Mouse (Mus musculus): ENCODE data around the gene 1700001C19Rik. TPM values are rescaled to one million over a fixed set of nuclear protein-coding genes. Genes with fewer than 3 reads are reported as not detected.

1700001C19Rik gene
- polyA plus RNA-seq, 1 experiment: 0.11 TPM

DNA sequence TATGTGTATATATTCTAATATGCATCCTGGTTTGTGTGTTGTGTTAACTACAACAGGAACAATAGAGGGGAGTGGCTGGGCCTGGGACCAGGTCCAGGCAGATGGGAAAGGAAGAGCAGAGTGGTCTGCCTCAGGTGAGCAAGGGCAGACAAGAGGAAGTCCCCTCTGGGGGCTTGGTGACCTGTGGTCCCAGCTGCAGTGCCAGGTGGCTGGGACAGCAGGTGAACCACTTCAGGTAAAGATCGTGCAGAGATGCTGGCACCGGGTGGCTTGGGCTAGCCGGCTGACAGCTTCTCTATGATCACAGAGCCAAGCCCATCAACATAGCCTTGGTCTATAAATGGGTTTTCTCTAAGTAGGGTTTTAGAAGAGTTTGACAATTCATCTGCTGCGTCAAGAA lies 32.9 kb upstream of the 1700001C19Rik start:
- Histone ChIP-seq H3K27me3 (ENCODE audit: control insufficient read depth, insufficient read depth, low read length) (no peaks in the 10 kb centered on the region), H3K36me3 (ENCODE audit: control insufficient read depth, insufficient read depth, low read length) (no peaks in the 10 kb centered on the region), H3K4me3 (ENCODE audit: control insufficient read depth, insufficient read depth, low read length) (no peak overlapping the region), H3K27ac (ENCODE audit: control insufficient read depth, insufficient read depth, low read length) (no peak overlapping the region), H3K4me1 (replicated peaks; ENCODE audit: control insufficient read depth, insufficient read depth, low read length) (0 out of 2 replicates have a peak, but pooled peaks cover 7% of the 10 kb centered on the region)
- WGBS: 93% methylated on average over 4 of the region's 4 CpGs
- no peak for DNase-seq
- TF ChIP-seq POLR2A (IDR thresholded peaks at IDR 0.05; ENCODE audit: control insufficient read depth, extremely low read depth, insufficient read depth, low read length, poor library complexity): no peak
- no peak for TF ChIP-seq CTCF (IDR thresholded peaks at IDR 0.05; ENCODE audit: borderline replicate concordance, control insufficient read depth, extremely low read depth, insufficient read depth, low read length, poor library complexity)

DNA sequence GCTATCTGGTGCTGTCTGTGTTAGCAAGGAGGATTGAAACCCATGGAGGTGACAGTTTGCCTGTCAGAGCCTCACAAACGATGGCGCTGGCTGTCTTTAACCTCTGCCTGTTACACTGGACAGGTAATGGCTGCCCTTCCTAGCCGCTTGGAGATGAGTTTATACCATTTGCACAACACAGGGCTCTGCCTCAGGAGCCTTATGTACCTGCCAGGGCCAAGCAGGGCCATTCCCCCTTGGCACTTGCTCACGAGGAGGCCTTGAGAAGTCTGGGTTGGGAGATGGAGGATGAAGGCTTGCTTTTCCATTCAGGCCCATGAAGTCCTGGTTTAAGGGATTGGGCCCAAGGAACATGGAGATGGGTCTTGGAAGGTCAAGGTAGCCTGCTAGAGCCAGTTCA lies 32.5 kb upstream of the 1700001C19Rik start:
- Histone ChIP-seq H3K27me3 (ENCODE audit: control insufficient read depth, insufficient read depth, low read length) (no peaks in the 10 kb centered on the region), H3K27ac (ENCODE audit: control insufficient read depth, insufficient read depth, low read length) (no peak overlapping the region), H3K4me1 (replicated peaks; ENCODE audit: control insufficient read depth, insufficient read depth, low read length) (0 out of 2 replicates have a peak, but pooled peaks cover 7% of the 10 kb centered on the region), H3K4me3 (ENCODE audit: control insufficient read depth, insufficient read depth, low read length) (no peak overlapping the region), H3K36me3 (ENCODE audit: control insufficient read depth, insufficient read depth, low read length) (no peaks in the 10 kb centered on the region)
- DNase-seq: no peak
- TF ChIP-seq POLR2A (IDR thresholded peaks at IDR 0.05; ENCODE audit: control insufficient read depth, extremely low read depth, insufficient read depth, low read length, poor library complexity) (no peak), CTCF (IDR thresholded peaks at IDR 0.05; ENCODE audit: borderline replicate concordance, control insufficient read depth, extremely low read depth, insufficient read depth, low read length, poor library complexity) (no peak)
- WGBS: over 99% methylated on average over 4 of the region's 4 CpGs

DNA sequence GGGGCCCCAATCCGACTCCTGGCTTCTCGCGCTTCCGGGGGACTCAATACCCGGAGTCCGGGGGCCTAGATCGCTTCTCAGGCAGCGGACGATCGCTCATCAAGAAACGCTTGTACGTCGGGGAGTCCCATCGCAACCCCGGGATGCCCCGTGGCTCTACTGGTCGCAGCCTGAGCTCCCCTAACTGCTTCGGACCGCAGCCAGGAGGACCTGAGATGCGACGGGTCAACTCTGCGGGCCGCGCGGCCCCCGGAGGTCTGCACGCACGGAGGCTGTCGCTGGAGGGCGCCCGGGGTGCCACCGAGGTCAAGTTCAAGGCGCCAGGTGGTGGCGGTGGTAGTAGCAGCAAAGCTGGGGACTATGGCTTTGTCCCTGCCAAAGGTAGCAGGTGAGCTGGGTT lies 31.3 kb upstream of the 1700001C19Rik start:
- WGBS: 68% methylated on average over 34 of the region's 34 CpGs
- TF ChIP-seq POLR2A (IDR thresholded peaks at IDR 0.05; ENCODE audit: control insufficient read depth, extremely low read depth, insufficient read depth, low read length, poor library complexity) (no peak), CTCF (IDR thresholded peaks at IDR 0.05; ENCODE audit: borderline replicate concordance, control insufficient read depth, extremely low read depth, insufficient read depth, low read length, poor library complexity) (no peak)
- H3K27ac ChIP-seq (ENCODE audit: control insufficient read depth, insufficient read depth, low read length): no peak overlapping the region
- H3K4me1 ChIP-seq (replicated peaks; ENCODE audit: control insufficient read depth, insufficient read depth, low read length): peaks cover 17% of the 10 kb centered on the region; the same call in 1 of the 2 replicates
- no peaks in the 10 kb centered on the region for H3K36me3 ChIP-seq (ENCODE audit: control insufficient read depth, insufficient read depth, low read length)
- no peak overlapping the region for H3K4me3 ChIP-seq (ENCODE audit: control insufficient read depth, insufficient read depth, low read length)
- DNase-seq: no peak
- no peaks in the 10 kb centered on the region for H3K27me3 ChIP-seq (ENCODE audit: control insufficient read depth, insufficient read depth, low read length)

DNA sequence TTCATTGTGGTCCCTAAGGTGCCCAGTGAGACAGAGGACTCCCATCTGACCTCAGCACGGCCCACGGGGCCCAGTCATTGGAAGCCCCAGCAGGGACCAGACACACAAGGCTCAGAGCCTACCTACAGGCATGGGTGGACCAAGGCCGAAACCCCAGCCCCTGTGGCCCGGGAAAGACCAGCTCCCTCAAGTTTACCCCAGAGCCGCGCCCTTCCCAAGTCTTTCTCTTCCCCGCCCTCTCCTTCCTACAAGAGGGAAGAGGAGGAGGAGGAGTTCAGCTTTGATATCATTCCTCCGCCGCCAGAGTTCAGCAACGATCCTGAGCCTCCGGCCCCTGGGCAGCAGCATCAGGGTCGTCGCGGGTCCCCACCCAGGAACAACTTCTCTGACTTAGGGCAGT lies 30.9 kb upstream of the 1700001C19Rik start:
- no peaks in the 10 kb centered on the region for H3K27me3 ChIP-seq (ENCODE audit: control insufficient read depth, insufficient read depth, low read length)
- peaks cover 17% of the 10 kb centered on the region; the same call in 1 of the 2 replicates for H3K4me1 ChIP-seq (replicated peaks; ENCODE audit: control insufficient read depth, insufficient read depth, low read length)
- no peak for DNase-seq
- no peaks in the 10 kb centered on the region for H3K36me3 ChIP-seq (ENCODE audit: control insufficient read depth, insufficient read depth, low read length)
- H3K4me3 ChIP-seq (ENCODE audit: control insufficient read depth, insufficient read depth, low read length): no peak overlapping the region
- TF ChIP-seq CTCF (IDR thresholded peaks at IDR 0.05; ENCODE audit: borderline replicate concordance, control insufficient read depth, extremely low read depth, insufficient read depth, low read length, poor library complexity) (no peak), POLR2A (IDR thresholded peaks at IDR 0.05; ENCODE audit: control insufficient read depth, extremely low read depth, insufficient read depth, low read length, poor library complexity) (no peak)
- WGBS: 86% methylated on average over 14 of the region's 14 CpGs
- no peak overlapping the region for H3K27ac ChIP-seq (ENCODE audit: control insufficient read depth, insufficient read depth, low read length)

DNA sequence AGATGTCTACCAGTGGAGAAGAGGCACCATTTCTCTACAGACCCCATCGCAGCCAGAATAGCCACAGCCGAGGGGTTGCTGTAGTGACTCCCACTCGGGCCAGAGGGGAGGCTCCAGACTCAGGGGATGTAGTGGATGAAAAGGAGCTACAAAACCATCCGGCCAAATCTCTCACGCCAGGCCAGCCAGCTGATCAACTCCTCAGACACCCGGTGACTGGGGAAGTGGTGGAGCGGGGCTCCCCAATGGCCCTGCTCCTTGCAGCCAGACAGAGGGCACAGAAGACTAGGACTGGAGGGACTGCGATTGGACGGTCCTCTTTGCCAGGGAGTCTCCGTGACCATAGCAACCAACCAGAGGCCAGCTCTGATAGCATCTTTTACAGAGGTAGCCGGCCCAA lies 30.5 kb upstream of the 1700001C19Rik start:
- Histone ChIP-seq H3K27ac (ENCODE audit: control insufficient read depth, insufficient read depth, low read length) (no peak overlapping the region), H3K36me3 (ENCODE audit: control insufficient read depth, insufficient read depth, low read length) (no peaks in the 10 kb centered on the region), H3K27me3 (ENCODE audit: control insufficient read depth, insufficient read depth, low read length) (no peaks in the 10 kb centered on the region), H3K4me1 (replicated peaks; ENCODE audit: control insufficient read depth, insufficient read depth, low read length) (peaks cover 21% of the 10 kb centered on the region), H3K4me3 (ENCODE audit: control insufficient read depth, insufficient read depth, low read length) (no peak overlapping the region)
- no peak for TF ChIP-seq CTCF (IDR thresholded peaks at IDR 0.05; ENCODE audit: borderline replicate concordance, control insufficient read depth, extremely low read depth, insufficient read depth, low read length, poor library complexity)
- TF ChIP-seq POLR2A (IDR thresholded peaks at IDR 0.05; ENCODE audit: control insufficient read depth, extremely low read depth, insufficient read depth, low read length, poor library complexity): no peak
- no peak for DNase-seq
- 94% methylated on average over 11 of the region's 11 CpGs for WGBS

DNA sequence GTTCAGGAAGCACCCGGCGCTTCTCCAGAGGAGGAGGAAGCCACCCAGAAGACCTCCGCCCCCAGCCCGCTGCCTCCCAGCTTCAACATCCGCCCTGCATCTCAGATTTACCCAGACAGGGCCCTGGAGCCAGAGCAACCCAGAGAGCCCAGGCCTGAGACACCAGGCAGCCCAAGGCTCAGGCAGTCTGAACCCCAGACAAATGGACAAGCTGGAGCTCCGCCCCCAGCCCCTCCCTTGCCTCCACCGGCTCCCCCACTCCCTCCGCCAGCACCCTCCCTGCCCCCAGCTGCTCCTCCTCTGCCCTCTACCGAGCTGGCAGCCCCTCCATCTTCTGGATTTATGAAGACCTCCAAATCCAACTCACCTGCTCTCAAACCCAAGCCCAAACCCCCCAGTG lies 29.1 kb upstream of the 1700001C19Rik start:
- H3K36me3 ChIP-seq (ENCODE audit: control insufficient read depth, insufficient read depth, low read length): no peaks in the 10 kb centered on the region
- H3K4me1 ChIP-seq (replicated peaks; ENCODE audit: control insufficient read depth, insufficient read depth, low read length): peaks cover 26% of the 10 kb centered on the region
- no peak overlapping the region for H3K4me3 ChIP-seq (ENCODE audit: control insufficient read depth, insufficient read depth, low read length)
- DNase-seq: no peak
- no peak overlapping the region for H3K27ac ChIP-seq (ENCODE audit: control insufficient read depth, insufficient read depth, low read length)
- H3K27me3 ChIP-seq (ENCODE audit: control insufficient read depth, insufficient read depth, low read length): no peaks in the 10 kb centered on the region
- WGBS: 90% methylated on average over 9 of the region's 9 CpGs
- TF ChIP-seq POLR2A (IDR thresholded peaks at IDR 0.05; ENCODE audit: control insufficient read depth, extremely low read depth, insufficient read depth, low read length, poor library complexity): no peak
- no peak for TF ChIP-seq CTCF (IDR thresholded peaks at IDR 0.05; ENCODE audit: borderline replicate concordance, control insufficient read depth, extremely low read depth, insufficient read depth, low read length, poor library complexity)

DNA sequence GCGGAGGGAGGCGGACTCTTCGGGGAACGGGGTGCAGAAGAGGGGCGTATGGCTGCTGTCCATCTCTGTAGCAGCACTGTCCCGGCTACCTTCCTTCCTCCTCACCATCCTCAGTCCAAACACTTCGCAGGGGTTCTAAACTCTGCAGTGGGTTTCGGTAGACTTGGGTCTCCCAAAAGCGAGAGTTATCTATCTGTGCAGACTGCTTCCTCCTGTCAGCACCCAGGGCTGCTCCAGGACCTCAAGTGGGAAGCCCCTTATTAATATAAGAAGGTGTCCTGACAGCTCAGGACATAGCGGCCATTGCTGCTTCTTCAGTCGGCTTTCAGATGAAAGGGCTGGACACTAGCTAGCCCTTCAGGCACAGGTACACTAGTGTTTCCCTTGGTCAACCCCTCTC lies 27.8 kb upstream of the 1700001C19Rik start:
- WGBS: 97% methylated on average over 11 of the region's 11 CpGs
- H3K4me1 ChIP-seq (replicated peaks; ENCODE audit: control insufficient read depth, insufficient read depth, low read length): peaks cover 26% of the 10 kb centered on the region
- TF ChIP-seq POLR2A (IDR thresholded peaks at IDR 0.05; ENCODE audit: control insufficient read depth, extremely low read depth, insufficient read depth, low read length, poor library complexity) (no peak), CTCF (IDR thresholded peaks at IDR 0.05; ENCODE audit: borderline replicate concordance, control insufficient read depth, extremely low read depth, insufficient read depth, low read length, poor library complexity) (no peak)
- H3K36me3 ChIP-seq (ENCODE audit: control insufficient read depth, insufficient read depth, low read length): no peaks in the 10 kb centered on the region
- no peak overlapping the region for H3K4me3 ChIP-seq (ENCODE audit: control insufficient read depth, insufficient read depth, low read length)
- H3K27me3 ChIP-seq (ENCODE audit: control insufficient read depth, insufficient read depth, low read length): no peaks in the 10 kb centered on the region
- no peak overlapping the region for H3K27ac ChIP-seq (ENCODE audit: control insufficient read depth, insufficient read depth, low read length)
- no peak for DNase-seq

Measured in thymus, adult 2 months (tissue).